Mouse (Mus musculus) limb, embryonic 10.5 days (tissue): Measurements from ENCODE around the gene Setd3. TPM values are rescaled to one million over a fixed set of nuclear protein-coding genes. Genes with fewer than 3 reads are reported as not detected.

Experiments
- DNase-seq: peaks from one replicate; pipeline ENCODE4 v3.0.0-alpha.2; 2017; ENCODE audit warnings: low spot score
- H3K27ac ChIP-seq: fragments of 300-500 bp; sonication (generic); 2 replicates; pipeline ENCODE4 v1.5.1; 2016; ENCODE audit warnings: mild to moderate bottlenecking
- H3K27me3 ChIP-seq: fragments of 300-500 bp; sonication (generic); 2 replicates; pipeline ENCODE4 v1.6.1; 2016; ENCODE audit warnings: low read depth, mild to moderate bottlenecking; ENCODE audit not compliant: poor library complexity, severe bottlenecking
- H3K36me3 ChIP-seq: fragments of 300-500 bp; sonication (generic); 2 replicates; pipeline ENCODE4 v1.6.1; 2016; ENCODE audit warnings: mild to moderate bottlenecking, moderate library complexity
- H3K4me1 ChIP-seq: fragments of 300-500 bp; sonication (generic); 2 replicates; pipeline ENCODE4 v1.6.1; 2016
- H3K4me3 ChIP-seq: fragments of 300-500 bp; sonication (generic); 2 replicates; pipeline ENCODE4 v1.5.1; 2016; ENCODE audit warnings: mild to moderate bottlenecking, moderate library complexity
- H3K9me3 ChIP-seq: fragments of 300-500 bp; sonication (generic); replicated peaks from 2 replicates; pipeline ENCODE4 v1.6.1; 2016; ENCODE audit warnings: mild to moderate bottlenecking
- WGBS: fragments of 180-500 bp; shearing (Covaris S2); methylation state at CpG from one replicate; pipeline ENCODE4 v1.1.7; 2016; 5-methylcytosine and 5-hydroxymethylcytosine counted together
- polyA plus RNA-seq: library from polyadenylated mRNA; unstranded; fragments of >200 nt; fragmentation: Nextera tagmentation; extraction: Ambion mirVana; gene quantifications from 2 replicates; pipeline ENCODE4 v1.2.1, GENCODE M21; 2016

Gene Setd3
- polyA plus RNA-seq, 1 experiment from 2014 or later, result 76.9 TPM

- no peak for DNase-seq
- H3K4me3 ChIP-seq, result no peak overlapping the region
- H3K9me3 ChIP-seq, result no peaks in the 10 kb centered on the region
- WGBS, result 96% methylated on average over 11 of the region's 11 CpGs
- H3K36me3 ChIP-seq, result peaks cover 100% of the 10 kb centered on the region
- no peaks in the 10 kb centered on the region for H3K4me1 ChIP-seq
- no peak overlapping the region for H3K27ac ChIP-seq
- no peaks in the 10 kb centered on the region for H3K27me3 ChIP-seq
These were observed 16.6 kb upstream of the Setd3 start for GRCm38 (mm10) chr12:108195761-108196160.

- Histone ChIP-seq H3K27ac (no peak overlapping the region), H3K9me3 (no peaks in the 10 kb centered on the region), H3K36me3 (peaks cover 100% of the 10 kb centered on the region), H3K4me3 (no peak overlapping the region), H3K27me3 (no peaks in the 10 kb centered on the region), H3K4me1 (no peaks in the 10 kb centered on the region)
- DNase-seq, result no peak
- 92% methylated on average over 5 of the region's 5 CpGs for WGBS
These were observed 14.8 kb upstream of the Setd3 start for GRCm38 (mm10) chr12:108193878-108194277.

GRCm38 (mm10) chr12:108187541-108188091, 8.5 kb upstream of the Setd3 start:
- whole genome bisulfite sequencing, result 91% methylated on average over 6 of the region's 6 CpGs
- H3K27ac ChIP-seq, result no peak overlapping the region
- DNase-seq, result no peak
- H3K9me3 ChIP-seq, result no peaks in the 10 kb centered on the region
- H3K4me1 ChIP-seq, result no peaks in the 10 kb centered on the region
- H3K4me3 ChIP-seq, result no peak overlapping the region
- peaks cover 96% of the 10 kb centered on the region for H3K36me3 ChIP-seq
- H3K27me3 ChIP-seq, result no peaks in the 10 kb centered on the region

- H3K4me1 ChIP-seq, result peaks cover 25% of the 10 kb centered on the region
- H3K27me3 ChIP-seq, result no peaks in the 10 kb centered on the region
- H3K9me3 ChIP-seq, result no peaks in the 10 kb centered on the region
- DNase-seq, result no peak
- peaks cover 48% of the 10 kb centered on the region for H3K36me3 ChIP-seq
- no peak overlapping the region for H3K27ac ChIP-seq
- 94% methylated on average over 6 of the region's 6 CpGs for WGBS
- H3K4me3 ChIP-seq, result no peak overlapping the region
These were observed 2.6 kb upstream of the Setd3 start for GRCm38 (mm10) chr12:108181716-108182115.

GRCm38 (mm10) chr12:108179321-108180266, 480 bp upstream of the Setd3 start, which contains the start of gene Ccnk:
Ccnk (plus strand) TSS chr12:108179579.
- peak within 1 kb of the TSS; percentile 97 for H3K4me3 ChIP-seq
- DNase-seq, result peak; percentile 96
- peaks cover 28% of the 10 kb centered on the region for H3K36me3 ChIP-seq
- peak within 1 kb of the TSS; percentile 94 for H3K27ac ChIP-seq
- WGBS, result under 1% methylated on average over 82 of the region's 82 CpGs
- no peaks in the 10 kb centered on the region for H3K27me3 ChIP-seq
- peaks cover 32% of the 10 kb centered on the region for H3K4me1 ChIP-seq
- H3K9me3 ChIP-seq, result no peaks in the 10 kb centered on the region

GRCm38 (mm10) chr12:108178331-108179245, 526 bp downstream of the Setd3 start:
- H3K9me3 ChIP-seq, result no peaks in the 10 kb centered on the region
- H3K27me3 ChIP-seq, result no peaks in the 10 kb centered on the region
- H3K4me1 ChIP-seq, result peaks cover 32% of the 10 kb centered on the region
- peak; percentile 64 for DNase-seq
- peaks cover 18% of the 10 kb centered on the region for H3K36me3 ChIP-seq
- WGBS, result under 1% methylated on average over 103 of the region's 103 CpGs
- peak overlapping the region; percentile 97 for H3K4me3 ChIP-seq
- H3K27ac ChIP-seq, result peak overlapping the region; percentile 94

- Histone ChIP-seq H3K36me3 (no peaks in the 10 kb centered on the region), H3K4me1 (peaks cover 32% of the 10 kb centered on the region), H3K27me3 (no peaks in the 10 kb centered on the region), H3K9me3 (no peaks in the 10 kb centered on the region), H3K27ac (no peak overlapping the region), H3K4me3 (no peak overlapping the region)
- DNase-seq, result no peak
- WGBS, result 84% methylated on average over 3 of the region's 3 CpGs
These were observed 2.7 kb downstream of the Setd3 start for GRCm38 (mm10) chr12:108176366-108176765.

GRCm38 (mm10) chr12:108174606-108175505, 4.3 kb downstream of the Setd3 start:
- no peak for DNase-seq
- 75% methylated on average over 8 of the region's 8 CpGs for WGBS

GRCm38 (mm10) chr12:108172639-108173038, 6.5 kb downstream of the Setd3 start:
- H3K36me3 ChIP-seq, result no peaks in the 10 kb centered on the region
- peaks cover 20% of the 10 kb centered on the region for H3K4me1 ChIP-seq
- no peak overlapping the region for H3K4me3 ChIP-seq
- H3K27me3 ChIP-seq, result no peaks in the 10 kb centered on the region
- WGBS, result 72% methylated on average over 4 of the region's 4 CpGs
- DNase-seq, result no peak
- no peaks in the 10 kb centered on the region for H3K9me3 ChIP-seq
- no peak overlapping the region for H3K27ac ChIP-seq

More at GRCm38 (mm10) chr12:108174606-108175505, 4.3 kb downstream of the Setd3 start:
- no peaks in the 10 kb centered on the region for H3K9me3 ChIP-seq
- H3K27me3 ChIP-seq, result no peaks in the 10 kb centered on the region
- H3K4me1 ChIP-seq, result peaks cover 24% of the 10 kb centered on the region
- no peak overlapping the region for H3K4me3 ChIP-seq
- no peaks in the 10 kb centered on the region for H3K36me3 ChIP-seq
- no peak overlapping the region for H3K27ac ChIP-seq

- H3K27me3 ChIP-seq, result no peaks in the 10 kb centered on the region
- no peaks in the 10 kb centered on the region for H3K36me3 ChIP-seq
- H3K4me1 ChIP-seq, result peaks cover 7% of the 10 kb centered on the region
- no peak overlapping the region for H3K27ac ChIP-seq
- no peak overlapping the region for H3K4me3 ChIP-seq
- DNase-seq, result no peak
- H3K9me3 ChIP-seq, result no peaks in the 10 kb centered on the region
These were observed 7.8 kb downstream of the Setd3 start for GRCm38 (mm10) chr12:108171336-108171735.

GRCm38 (mm10) chr12:108170467-108170866, 8.6 kb downstream of the Setd3 start:
- H3K4me3 ChIP-seq, result no peak overlapping the region
- H3K4me1 ChIP-seq, result peaks cover 4% of the 10 kb centered on the region
- H3K9me3 ChIP-seq, result no peaks in the 10 kb centered on the region
- H3K27ac ChIP-seq, result no peak overlapping the region
- 81% methylated on average over 3 of the region's 3 CpGs for WGBS
- H3K36me3 ChIP-seq, result no peaks in the 10 kb centered on the region
- H3K27me3 ChIP-seq, result no peaks in the 10 kb centered on the region
- DNase-seq, result no peak

- Histone ChIP-seq H3K4me3 (no peak overlapping the region), H3K36me3 (peaks cover 6% of the 10 kb centered on the region), H3K27me3 (no peaks in the 10 kb centered on the region), H3K9me3 (no peaks in the 10 kb centered on the region), H3K4me1 (peaks cover 4% of the 10 kb centered on the region), H3K27ac (no peak overlapping the region)
- 79% methylated on average over 3 of the region's 3 CpGs for WGBS
- DNase-seq, result no peak
These were observed 10.2 kb downstream of the Setd3 start for GRCm38 (mm10) chr12:108168909-108169308.
